Mouse (Mus musculus) T-cell, adult 66 days (primary cell): ENCODE results near the gene Irx4. TPM values are rescaled to one million over a fixed set of nuclear protein-coding genes. Genes with fewer than 3 reads are reported as not detected.

Experiments used
- total RNA-seq, 2 experiments: library from RNA; stranded (reverse); gene quantifications; 3 replicates in 1 of 2; 4 replicates in 1 of 2; pipeline ENCODE4 v1.2.4; 2023

Gene Irx4
- total RNA-seq: not detected

DNA sequence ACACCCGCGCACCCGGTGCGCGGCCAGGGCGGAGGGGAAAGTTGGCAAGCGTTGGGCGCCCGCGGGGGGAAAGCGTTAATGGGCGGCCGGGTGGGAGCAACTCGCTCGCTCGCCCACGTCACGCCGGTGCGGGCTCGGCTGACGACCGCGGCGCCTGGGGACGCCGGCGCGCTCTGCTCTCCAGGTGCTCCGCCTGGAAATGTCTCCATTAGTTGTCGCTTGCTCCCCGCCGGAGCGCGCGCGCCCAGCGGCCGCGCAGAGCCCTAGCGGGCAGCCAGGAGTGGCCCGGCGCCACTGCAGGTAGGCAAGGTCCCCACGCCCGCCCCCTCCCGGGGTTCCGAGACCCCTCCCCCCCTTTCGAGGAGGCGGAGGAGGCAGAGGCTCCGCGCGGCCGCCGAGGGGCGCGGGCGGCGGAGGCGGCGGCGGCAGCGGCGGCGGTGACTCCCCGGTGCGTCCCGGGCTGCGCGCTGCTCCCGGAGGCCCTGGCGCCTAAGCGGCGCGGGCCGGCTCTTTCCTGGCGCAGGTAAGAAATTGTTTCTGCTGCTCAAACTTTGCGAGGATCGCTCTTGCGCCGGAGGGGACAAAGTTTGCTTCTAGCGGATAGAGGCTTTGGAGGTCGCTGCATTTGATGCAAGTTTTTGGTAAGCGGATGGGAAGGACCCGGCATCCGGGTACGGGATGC is at the start of gene Irx4:
Gene Irx4, plus strand, starts transcription at position 126 of the 682 bp plus-strand sequence.

Other genes with a start within 250 kb of the Irx4 start
- gene Mrpl36, start 68.0 kb downstream of the Irx4 start, total RNA-seq: 10 to 100 TPM; 25.9 to 31.2 TPM
- gene Ndufs6, start 68.1 kb downstream of the Irx4 start, total RNA-seq: 10 to 100 TPM; 69.3 to 69.9 TPM
- gene Lpcat1, start 206.7 kb downstream of the Irx4 start, total RNA-seq: 10 to 100 TPM; 25.7 to 40.5 TPM